Mouse (Mus musculus) spleen, adult 2 months (tissue): ENCODE data around the gene Gm10229. TPM values are rescaled to one million over a fixed set of nuclear protein-coding genes. Genes with fewer than 3 reads are reported as not detected.
"Not testable (repeated sequence)": the region's sequence is repeated elsewhere in the genome, so short reads cannot be mapped to it uniquely, and the experiment has no call there.

Experiments used
- DNase-seq, 2 experiments: peaks; one replicate each; pipeline versions ENCODE4 v3.0.0 to v3.0.0-alpha.2; 2012 to 2021; ENCODE audit warnings: low spot score in 2 of 2, low read depth in 1 of 2
- H3K27ac ChIP-seq: fragments of 200-500 bp; 2 replicates; pipeline ENCODE4 v1.5.1; 2012; ENCODE audit warnings: low read length, inconsistent platforms; ENCODE audit not compliant: insufficient read depth
- H3K27me3 ChIP-seq: fragments of 200-500 bp; 2 replicates; pipeline ENCODE4 v1.6.1; 2012; ENCODE audit warnings: mild to moderate bottlenecking, moderate library complexity, low read length, inconsistent platforms; ENCODE audit not compliant: control insufficient read depth, insufficient read depth
- H3K36me3 ChIP-seq: fragments of 200-500 bp; 2 replicates; pipeline ENCODE4 v1.6.1; 2012; ENCODE audit warnings: mild to moderate bottlenecking, low read length, inconsistent platforms; ENCODE audit not compliant: control insufficient read depth, insufficient read depth
- H3K4me1 ChIP-seq: fragments of 200-500 bp; 2 replicates; pipeline ENCODE4 v1.6.1; 2011; ENCODE audit warnings: inconsistent platforms; ENCODE audit not compliant: control insufficient read depth, insufficient read depth, insufficient read length
- H3K4me3 ChIP-seq: fragments of 200-500 bp; 2 replicates; pipeline ENCODE4 v1.5.1; 2011; ENCODE audit warnings: mild to moderate bottlenecking, inconsistent platforms; ENCODE audit not compliant: insufficient read depth, insufficient read length; ENCODE audit errors: extremely low read depth
- CTCF ChIP-seq: fragments of 200-500 bp; IDR thresholded peaks from 2 replicates; pipeline ENCODE4 v1.5.1; 2011; ENCODE audit warnings: mild to moderate bottlenecking, inconsistent platforms; ENCODE audit not compliant: insufficient read depth, insufficient read length, insufficient replicate concordance; ENCODE audit errors: extremely low read depth
- POLR2A ChIP-seq: fragments of 200-500 bp; IDR thresholded peaks from 2 replicates; pipeline ENCODE4 v1.6.1; 2011; ENCODE audit warnings: low read depth, low read length, inconsistent platforms
- WGBS: fragments of 180-500 bp; shearing (Covaris S2); methylation state at CpG from one replicate; pipeline ENCODE4 v1.1.7; 2018; 5-methylcytosine and 5-hydroxymethylcytosine counted together
- polyA plus RNA-seq: library from polyadenylated mRNA; depleted of rRNA; stranded (reverse); fragments of >200 nt; gene quantifications from 2 replicates; pipeline ENCODE4 v1.2.3, GENCODE M21; 2012; rRNA removed

Gene Gm10229
- not detected in 2 replicates for polyA plus RNA-seq

- not testable (repeated sequence) for DNase-seq, H3K27ac ChIP-seq
- WGBS, result 87% methylated on average over 3 of the region's 3 CpGs
These were observed at the start of gene Gm10229 for GRCm38 (mm10) chr16:89014984-89015383. Gene Gm10229 (plus strand): TSS chr16:89015284.

GRCm38 (mm10) chr16:89010659-89011058 lies 4.4 kb upstream of the Gm10229 start, which contains the start of gene Krtap22-2:
Gene Krtap22-2 (minus strand): TSS chr16:89010759.
- WGBS, result 79% methylated on average over 5 of the region's 5 CpGs
- no peak within 1 kb of the TSS for H3K27ac ChIP-seq

More at GRCm38 (mm10) chr16:89014984-89015383, at the start of gene Gm10229:
- not testable (repeated sequence) for H3K4me1 ChIP-seq, H3K36me3 ChIP-seq, H3K27me3 ChIP-seq, H3K4me3 ChIP-seq

GRCm38 (mm10) chr16:89013973-89014372 lies 1.1 kb upstream of the Gm10229 start:
- no peak for DNase-seq
- Histone ChIP-seq H3K4me1 (no peaks in the 10 kb centered on the region), H3K4me3 (no peak overlapping the region), H3K27ac (no peak overlapping the region), H3K36me3 (no peaks in the 10 kb centered on the region), H3K27me3 (no peaks in the 10 kb centered on the region)
- 97% methylated on average over 3 of the region's 3 CpGs for WGBS
- TF ChIP-seq POLR2A (no peak), CTCF (no peak)

More at GRCm38 (mm10) chr16:89010659-89011058, 4.4 kb upstream of the Gm10229 start, which contains the start of gene Krtap22-2:
- H3K36me3 ChIP-seq, result no peaks in the 10 kb centered on the region
- no peaks in the 10 kb centered on the region for H3K4me1 ChIP-seq
- H3K4me3 ChIP-seq, result no peak within 1 kb of the TSS
- DNase-seq, result no peak
- TF ChIP-seq POLR2A (no peak), CTCF (no peak)
- no peaks in the 10 kb centered on the region for H3K27me3 ChIP-seq

GRCm38 (mm10) chr16:89031399-89031798 lies 16.3 kb downstream of the Gm10229 start, which contains the start of gene Krtap6-1:
Gene Krtap6-1 (plus strand): TSS chr16:89031699.
- 88% methylated on average over 3 of the region's 3 CpGs for WGBS
- not testable (repeated sequence) for H3K27me3 ChIP-seq, H3K4me3 ChIP-seq, DNase-seq, H3K36me3 ChIP-seq, H3K27ac ChIP-seq, H3K4me1 ChIP-seq

GRCm38 (mm10) chr16:89041372-89041771 lies 26.3 kb downstream of the Gm10229 start, which contains the start of gene Gm10228:
Gene Gm10228 (minus strand): TSS chr16:89041472.
- not testable (repeated sequence) for H3K27ac ChIP-seq, H3K4me1 ChIP-seq, DNase-seq, H3K36me3 ChIP-seq, H3K27me3 ChIP-seq, H3K4me3 ChIP-seq
- 78% methylated on average over 2 of the region's 4 CpGs for WGBS

GRCm38 (mm10) chr16:89047783-89048182 lies 32.7 kb downstream of the Gm10229 start, which contains the start of gene Krtap6-5:
Gene Krtap6-5 (minus strand): TSS chr16:89047883.
- Histone ChIP-seq H3K4me1 (no peaks in the 10 kb centered on the region), H3K4me3 (no peak within 1 kb of the TSS), H3K27me3 (no peaks in the 10 kb centered on the region), H3K27ac (no peak within 1 kb of the TSS), H3K36me3 (no peaks in the 10 kb centered on the region)
- TF ChIP-seq CTCF (no peak), POLR2A (no peak)
- WGBS, result 70% methylated on average over 3 of the region's 3 CpGs
- DNase-seq, result no peak

GRCm38 (mm10) chr16:89063902-89064301 lies 48.8 kb downstream of the Gm10229 start, which contains the start of gene 1110025L11Rik:
Gene 1110025L11Rik (minus strand): TSS chr16:89064002.
- H3K27me3 ChIP-seq, H3K36me3 ChIP-seq, H3K27ac ChIP-seq, H3K4me1 ChIP-seq, DNase-seq, H3K4me3 ChIP-seq: not testable (repeated sequence)
- no CpG with 5 or more reads among the region's 2 CpGs for WGBS

Other genes starting within 250 kb of the Gm10229 start
- not detected in 2 replicates for gene 2310057N15Rik, start 241.1 kb upstream of the Gm10229 start, polyA plus RNA-seq
- not detected in 2 replicates for gene Gm5965, start 237.4 kb upstream of the Gm10229 start, polyA plus RNA-seq
- not detected in 2 replicates for gene Gm20741, start 203.1 kb upstream of the Gm10229 start, polyA plus RNA-seq
- gene Krtap15, start 195.1 kb upstream of the Gm10229 start, polyA plus RNA-seq, result not detected in 2 replicates
- not detected in 2 replicates for gene Krtap14, start 189.1 kb upstream of the Gm10229 start, polyA plus RNA-seq
- gene Krtap19-1, start 145.9 kb upstream of the Gm10229 start, polyA plus RNA-seq, result not detected in 2 replicates
- gene Krtap19-2, start 141.0 kb upstream of the Gm10229 start, polyA plus RNA-seq, result not detected in 2 replicates
- not detected in 2 replicates for gene Krtap19-3, start 137.2 kb upstream of the Gm10229 start, polyA plus RNA-seq
- not detected in 2 replicates for gene Krtap19-4, start 130.2 kb upstream of the Gm10229 start, polyA plus RNA-seq
- not detected in 2 replicates for gene Krtap19-5, start 118.8 kb upstream of the Gm10229 start, polyA plus RNA-seq
- gene Krtap19-9b, start 83.0 kb upstream of the Gm10229 start, polyA plus RNA-seq, result not detected in 2 replicates
- gene Krtap16-3, start 52.4 kb upstream of the Gm10229 start, polyA plus RNA-seq, result not detected in 2 replicates
- not detected in 2 replicates for gene Krtap22-2, start 4.5 kb upstream of the Gm10229 start, polyA plus RNA-seq
- gene Krtap6-1, start 16.4 kb downstream of the Gm10229 start, polyA plus RNA-seq, result not detected in 2 replicates
- not detected in 2 replicates for gene Gm10228, start 26.2 kb downstream of the Gm10229 start, polyA plus RNA-seq
- gene Krtap6-5, start 32.6 kb downstream of the Gm10229 start, polyA plus RNA-seq, result not detected in 2 replicates
- not detected in 2 replicates for gene 1110025L11Rik, start 48.7 kb downstream of the Gm10229 start, polyA plus RNA-seq
- gene Krtap6-3, start 68.7 kb downstream of the Gm10229 start, polyA plus RNA-seq, result not detected in 2 replicates
- not detected in 2 replicates for gene Gm6358, start 125.6 kb downstream of the Gm10229 start, polyA plus RNA-seq
- gene Gm10061, start 135.8 kb downstream of the Gm10229 start, polyA plus RNA-seq, result not detected in 2 replicates
- gene Gm9789, start 142.7 kb downstream of the Gm10229 start, polyA plus RNA-seq, result not detected in 2 replicates
- gene Gm7735, start 154.2 kb downstream of the Gm10229 start, polyA plus RNA-seq, result not detected in 2 replicates
- not detected in 2 replicates for gene 1110057P08Rik, start 159.5 kb downstream of the Gm10229 start, polyA plus RNA-seq
- not detected in 2 replicates for gene Krtap20-2, start 190.6 kb downstream of the Gm10229 start, polyA plus RNA-seq